Mouse (Mus musculus): ENCODE measurements around the gene Ptprj. TPM values are rescaled to one million over a fixed set of nuclear protein-coding genes. Genes with fewer than 3 reads are reported as not detected.
"Not testable (repeated sequence)": the region's sequence is repeated elsewhere in the genome, so short reads cannot be mapped to it uniquely, and the experiment has no call there.

The Ptprj gene
- total RNA-seq, 2 experiments from 2014 or later: 9.2 to 18.7 TPM

GRCm38 (mm10) chr2:90443811-90444210 lies 136.6 kb downstream of the Ptprj start:
- no peak for ATAC-seq (replicated peaks; ENCODE audit: low FRiP score, poor library complexity, severe bottlenecking)

- not testable (repeated sequence) for ATAC-seq (replicated peaks; ENCODE audit: low FRiP score, poor library complexity, severe bottlenecking)
Observed at GRCm38 (mm10) chr2:90441811-90442210, 138.6 kb downstream of the Ptprj start.

GRCm38 (mm10) chr2:90440169-90440568 lies 140.3 kb downstream of the Ptprj start:
- not testable (repeated sequence) for ATAC-seq (replicated peaks; ENCODE audit: low FRiP score, poor library complexity, severe bottlenecking)

- peak; percentile 74 for ATAC-seq (replicated peaks; ENCODE audit: low FRiP score, poor library complexity, severe bottlenecking)
Observed at GRCm38 (mm10) chr2:90437453-90437852, 143.0 kb downstream of the Ptprj start.

GRCm38 (mm10) chr2:90429782-90430181 lies 150.7 kb downstream of the Ptprj start:
- ATAC-seq (replicated peaks; ENCODE audit: low FRiP score, poor library complexity, severe bottlenecking): peak; percentile 75

- ATAC-seq (replicated peaks; ENCODE audit: low FRiP score, poor library complexity, severe bottlenecking): not testable (repeated sequence)
Observed at GRCm38 (mm10) chr2:90428988-90429717, 151.3 kb downstream of the Ptprj start.

- ATAC-seq (replicated peaks; ENCODE audit: low FRiP score, poor library complexity, severe bottlenecking): not testable (repeated sequence)
Observed at GRCm38 (mm10) chr2:90424937-90425336, 155.5 kb downstream of the Ptprj start.

- ATAC-seq (replicated peaks; ENCODE audit: low FRiP score, poor library complexity, severe bottlenecking): not testable (repeated sequence)
Observed at GRCm38 (mm10) chr2:90422282-90422681, 158.2 kb downstream of the Ptprj start.

- not testable (repeated sequence) for ATAC-seq (replicated peaks; ENCODE audit: low FRiP score, poor library complexity, severe bottlenecking)
Observed at GRCm38 (mm10) chr2:90414110-90414821, 166.2 kb downstream of the Ptprj start.

GRCm38 (mm10) chr2:90398633-90399107 lies 181.8 kb downstream of the Ptprj start, which contains the start of gene Olfr1274-ps:
Gene Olfr1274-ps, plus strand, starts transcription at chr2:90398683.
- not testable (repeated sequence) for ATAC-seq (replicated peaks; ENCODE audit: low FRiP score, poor library complexity, severe bottlenecking)

Other genes with a start within 250 kb of the Ptprj start
- gene Olfr1274-ps, start 182.0 kb downstream of the Ptprj start, total RNA-seq (2015; ENCODE audit: low replicate concordance): not detected in 2 replicates
- gene Olfr1274-ps, start 182.0 kb downstream of the Ptprj start, total RNA-seq (2017; ENCODE audit: low replicate concordance): not detected in 2 replicates
- 23.6 and 64.4 TPM in 2 replicates for gene Nup160, start 96.6 kb upstream of the Ptprj start, total RNA-seq (2015; ENCODE audit: low replicate concordance)
- gene Nup160, start 96.6 kb upstream of the Ptprj start, total RNA-seq (2017; ENCODE audit: low replicate concordance): 23.7 and 37.6 TPM in 2 replicates
- gene Fnbp4, start 164.7 kb upstream of the Ptprj start, total RNA-seq (2015; ENCODE audit: low replicate concordance): 51.0 and 63.2 TPM in 2 replicates
- gene Fnbp4, start 164.7 kb upstream of the Ptprj start, total RNA-seq (2017; ENCODE audit: low replicate concordance): 135 and 192 TPM in 2 replicates
- not detected in 2 replicates for gene Agbl2, start 202.1 kb upstream of the Ptprj start, total RNA-seq (2015; ENCODE audit: low replicate concordance)
- not detected in 2 replicates for gene Agbl2, start 202.1 kb upstream of the Ptprj start, total RNA-seq (2017; ENCODE audit: low replicate concordance)

All from erythroblast, adult 5-6 weeks (primary cell).